Mouse (Mus musculus) intestine, embryonic 14.5 days (tissue): ENCODE data around the gene Hoxb5. TPM values are rescaled to one million over a fixed set of nuclear protein-coding genes. Genes with fewer than 3 reads are reported as not detected.
A peak's percentile ranks its signal among the peaks of the same experiment; 100 is the strongest.

ENCODE experiments used
- ATAC-seq: fragments of 200-750 bp; cut with Nextera tagmentation; replicated peaks from 2 replicates; pipeline ENCODE4 v1.8.0; 2017; ENCODE audit warnings: low read depth, moderate number of reproducible peaks, moderate TSS enrichment, moderate library complexity; ENCODE audit not compliant: low FRiP score, low TSS enrichment
- DNase-seq: peaks from one replicate; pipeline ENCODE4 v3.0.0-alpha.2; 2018; ENCODE audit warnings: low spot score
- H3K27ac ChIP-seq: fragments of 300-500 bp; sonication (generic); 2 replicates; pipeline ENCODE4 v1.5.1; 2014; ENCODE audit warnings: low read depth, mild to moderate bottlenecking, control low read depth
- H3K27me3 ChIP-seq: fragments of 300-500 bp; sonication (generic); replicated peaks from 2 replicates; pipeline ENCODE4 v1.6.1; 2014; ENCODE audit warnings: low read length, control low read depth; ENCODE audit not compliant: control insufficient read depth, insufficient read depth
- H3K36me3 ChIP-seq: fragments of 300-500 bp; sonication (generic); 2 replicates; pipeline ENCODE4 v1.6.1; 2014; ENCODE audit warnings: low read length, control low read depth; ENCODE audit not compliant: control insufficient read depth, insufficient read depth
- H3K4me1 ChIP-seq: fragments of 300-500 bp; sonication (generic); replicated peaks from 2 replicates; pipeline ENCODE4 v1.6.1; 2014; ENCODE audit warnings: low read length, control low read depth, mixed read lengths; ENCODE audit not compliant: control insufficient read depth, insufficient read depth
- H3K4me2 ChIP-seq: fragments of 300-500 bp; sonication (generic); 2 replicates; pipeline ENCODE4 v1.6.1; 2014; ENCODE audit warnings: low read length
- H3K4me3 ChIP-seq: fragments of 300-500 bp; sonication (generic); 2 replicates; pipeline ENCODE4 v1.5.1; 2014; ENCODE audit warnings: low read depth, low read length, control low read depth, mixed read lengths
- H3K9ac ChIP-seq: fragments of 300-500 bp; sonication (generic); 2 replicates; pipeline ENCODE4 v1.6.1; 2014; ENCODE audit warnings: mild to moderate bottlenecking, low read length
- H3K9me3 ChIP-seq: fragments of 300-500 bp; sonication (generic); 2 replicates; pipeline ENCODE4 v1.6.1; 2016; ENCODE audit warnings: low read length, control low read depth; ENCODE audit not compliant: control insufficient read depth
- WGBS: fragments of 180-500 bp; shearing (Covaris S2); extraction: QIAGEN DNeasy Blood & Tissue Kit; methylation state at CpG from one replicate; pipeline ENCODE4 v1.1.7; 2014; 5-methylcytosine and 5-hydroxymethylcytosine counted together
- polyA plus RNA-seq: library from polyadenylated mRNA; unstranded; fragments of >200 nt; fragmentation: Nextera tagmentation; extraction: Ambion mirVana; gene quantifications from 2 replicates; pipeline ENCODE4 v1.2.1, GENCODE M21; 2014

Gene Hoxb5
- polyA plus RNA-seq, 1 experiment from 2014 or later: 49.6 TPM

DNA sequence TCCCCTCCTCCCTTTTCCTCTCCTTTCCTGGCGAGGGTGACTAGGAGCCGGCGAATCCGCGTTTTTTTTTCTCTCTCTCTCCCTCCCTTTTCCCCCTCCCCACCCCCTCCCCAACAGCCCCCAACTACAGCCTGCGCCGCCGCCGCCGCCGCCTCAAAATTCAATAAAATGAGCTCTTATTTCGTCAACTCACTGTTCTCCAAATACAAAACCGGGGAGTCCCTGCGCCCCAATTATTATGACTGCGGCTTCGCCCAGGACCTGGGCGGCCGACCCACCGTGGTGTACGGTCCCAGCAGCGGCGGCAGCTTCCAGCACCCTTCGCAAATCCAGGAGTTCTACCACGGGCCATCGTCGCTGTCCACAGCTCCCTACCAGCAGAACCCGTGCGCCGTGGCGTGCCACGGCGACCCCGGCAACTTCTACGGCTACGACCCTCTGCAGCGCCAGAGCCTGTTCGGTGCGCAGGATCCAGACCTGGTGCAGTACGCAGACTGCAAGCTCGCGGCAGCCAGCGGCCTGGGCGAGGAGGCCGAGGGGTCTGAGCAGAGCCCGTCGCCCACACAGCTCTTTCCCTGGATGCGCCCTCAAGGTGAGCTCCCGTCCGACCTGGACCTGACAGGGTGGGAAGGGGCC, 20.2 kb upstream of the Hoxb5 start:
- Histone ChIP-seq H3K4me2 (peak overlapping the region; percentile 86), H3K27me3 (peaks cover 51% of the 10 kb centered on the region), H3K4me1 (peaks cover 9% of the 10 kb centered on the region), H3K36me3 (no peaks in the 10 kb centered on the region), H3K27ac (peak overlapping the region; percentile 93), H3K4me3 (peak overlapping the region; percentile 49), H3K9me3 (no peaks in the 10 kb centered on the region), H3K9ac (peak overlapping the region; percentile 82)
- WGBS: under 1% methylated on average over 46 of the region's 49 CpGs
- ATAC-seq (no peak), DNase-seq (peak; percentile 87)

DNA sequence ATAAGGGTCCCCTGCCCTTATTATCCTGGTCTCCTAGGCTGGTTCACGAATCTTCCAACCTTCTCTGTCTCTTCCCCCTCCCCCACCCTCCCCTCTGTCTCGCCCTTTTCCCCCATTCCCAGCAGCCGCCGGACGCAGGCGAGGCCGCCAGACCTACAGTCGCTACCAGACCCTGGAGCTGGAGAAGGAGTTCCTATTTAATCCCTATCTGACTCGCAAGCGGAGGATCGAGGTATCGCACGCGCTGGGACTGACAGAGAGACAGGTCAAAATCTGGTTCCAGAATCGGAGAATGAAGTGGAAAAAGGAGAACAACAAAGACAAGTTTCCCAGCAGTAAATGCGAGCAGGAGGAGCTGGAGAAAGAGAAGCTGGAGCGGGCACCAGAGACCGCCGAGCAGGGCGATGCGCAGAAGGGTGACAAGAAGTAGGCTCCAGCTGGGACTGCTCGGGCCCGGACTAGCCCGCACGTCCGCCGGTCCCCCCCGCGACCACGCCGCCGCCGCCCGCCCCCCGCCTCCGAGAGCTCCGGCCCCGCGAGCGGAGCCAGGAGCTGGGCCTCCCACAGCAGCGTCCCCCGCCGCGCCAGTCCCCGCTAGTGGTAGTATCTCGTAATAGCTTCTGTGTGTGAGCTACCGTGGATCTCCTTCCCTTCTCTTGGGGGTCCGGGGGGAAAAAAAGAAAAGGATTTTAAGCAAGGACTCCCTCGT, 18.9 kb upstream of the Hoxb5 start:
- peak overlapping the region; percentile 93 for H3K27ac ChIP-seq
- H3K4me2 ChIP-seq: peak overlapping the region; percentile 86
- no peak for DNase-seq
- peak overlapping the region; percentile 82 for H3K9ac ChIP-seq
- WGBS: under 1% methylated on average over 49 of the region's 49 CpGs
- peaks cover 50% of the 10 kb centered on the region for H3K27me3 ChIP-seq
- peaks cover 9% of the 10 kb centered on the region for H3K4me1 ChIP-seq
- peak overlapping the region; percentile 49 for H3K4me3 ChIP-seq
- ATAC-seq: no peak; the same call in 1 of the 2 replicates
- no peaks in the 10 kb centered on the region for H3K36me3 ChIP-seq
- H3K9me3 ChIP-seq: no peaks in the 10 kb centered on the region

GRCm38 (mm10) chr11:96284774-96285734, 18.1 kb upstream of the Hoxb5 start:
- H3K4me2 ChIP-seq: peak overlapping the region; percentile 86
- peaks cover 52% of the 10 kb centered on the region for H3K27me3 ChIP-seq
- DNase-seq (no peak), ATAC-seq (peak; percentile 78)
- peak overlapping the region; percentile 93 for H3K27ac ChIP-seq
- peaks cover 9% of the 10 kb centered on the region for H3K4me1 ChIP-seq
- peak overlapping the region; percentile 82 for H3K9ac ChIP-seq
- WGBS: under 1% methylated on average over 34 of the region's 37 CpGs
- no peaks in the 10 kb centered on the region for H3K36me3 ChIP-seq
- H3K4me3 ChIP-seq: peak overlapping the region; percentile 49
- no peaks in the 10 kb centered on the region for H3K9me3 ChIP-seq

DNA sequence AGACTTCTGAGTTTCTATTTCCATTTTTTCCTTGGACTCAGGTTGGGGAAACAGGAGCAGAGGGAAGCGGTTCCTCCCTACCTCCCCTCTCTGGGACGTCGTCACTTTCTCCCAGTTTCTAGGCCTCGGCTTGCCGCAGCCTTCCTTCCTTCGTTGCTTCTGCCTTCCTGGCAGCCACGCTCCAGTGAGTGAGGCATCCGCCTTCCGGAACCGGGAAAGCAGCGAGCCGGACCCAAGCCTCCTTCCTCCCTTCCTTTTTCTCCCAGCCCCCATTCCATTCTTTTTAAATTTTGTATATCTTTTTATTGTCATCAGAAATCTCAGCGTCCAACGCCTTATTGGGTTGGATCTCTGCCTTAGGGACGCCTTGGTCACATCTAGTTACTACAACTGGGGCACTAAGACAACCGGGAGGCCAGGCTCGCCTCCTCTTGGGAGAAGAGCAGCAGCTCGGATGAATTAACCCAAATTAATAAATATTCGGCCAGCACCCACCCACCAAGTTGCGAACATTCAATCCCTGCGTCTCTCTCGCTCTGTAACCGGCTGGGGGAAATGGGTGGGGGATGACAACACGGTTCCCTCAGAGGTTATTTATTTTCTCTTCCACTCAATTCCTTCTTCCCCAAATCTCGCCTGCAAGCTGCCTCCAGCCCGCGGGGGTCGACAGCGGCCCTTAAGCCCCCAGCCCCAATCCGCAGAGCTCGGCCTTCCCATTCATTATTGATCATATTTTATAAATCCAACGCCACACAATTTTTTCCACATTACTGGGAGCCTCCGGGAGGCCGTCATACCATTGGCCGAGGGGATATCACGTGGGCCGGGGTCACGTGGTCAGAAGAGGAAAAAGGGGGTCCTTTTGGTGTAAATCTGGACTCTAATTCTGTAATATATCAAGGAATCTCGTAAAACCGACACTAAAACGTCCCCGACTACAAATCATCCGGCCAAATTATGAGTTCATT, 17.1 kb upstream of the Hoxb5 start, which contains the start of gene Hoxb7:
Hoxb7 (plus strand) TSS at position 853 of the 968 bp plus-strand sequence.
- peak within 1 kb of the TSS; percentile 49 for H3K4me3 ChIP-seq
- H3K27ac ChIP-seq: peak within 1 kb of the TSS; percentile 93
- peak; percentile 36; the same call in 1 of the 2 replicates for ATAC-seq
- H3K9ac ChIP-seq: peak within 1 kb of the TSS; percentile 82
- peaks cover 10% of the 10 kb centered on the region for H3K4me1 ChIP-seq
- H3K36me3 ChIP-seq: no peaks in the 10 kb centered on the region
- H3K27me3 ChIP-seq: peaks cover 54% of the 10 kb centered on the region
- H3K4me2 ChIP-seq: peak within 1 kb of the TSS; percentile 86
- no peak for DNase-seq
- under 1% methylated on average over 42 of the region's 43 CpGs for WGBS
- no peaks in the 10 kb centered on the region for H3K9me3 ChIP-seq

- no peak for DNase-seq
- no peak for ATAC-seq
- no peaks in the 10 kb centered on the region for H3K9me3 ChIP-seq
Observed at GRCm38 (mm10) chr11:96286739-96287385, 16.3 kb upstream of the Hoxb5 start.

DNA sequence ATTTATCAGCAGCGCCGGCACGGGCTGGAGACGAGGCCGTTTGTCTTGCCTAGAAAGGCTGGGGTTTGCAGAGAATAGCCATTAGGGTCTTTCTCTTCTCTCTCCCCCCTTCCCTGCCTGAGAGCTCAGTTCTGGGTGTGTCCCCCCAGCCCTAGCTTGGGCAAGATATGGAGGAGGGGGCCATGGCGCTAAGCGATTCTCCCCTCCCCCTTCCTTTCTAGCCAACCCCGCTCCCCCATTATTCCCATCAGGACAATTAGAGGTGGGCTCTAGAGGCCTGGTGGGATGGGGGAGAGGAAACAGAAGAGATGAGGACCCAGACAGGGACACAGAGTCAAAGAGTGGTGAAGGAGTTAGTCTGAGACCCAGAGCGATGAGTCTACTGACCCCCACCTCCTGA, 15.7 kb upstream of the Hoxb5 start:
- Histone ChIP-seq H3K4me1 (peaks cover 15% of the 10 kb centered on the region), H3K4me3 (peak overlapping the region; percentile 49), H3K27me3 (peaks cover 54% of the 10 kb centered on the region), H3K27ac (peak overlapping the region; percentile 93), H3K9ac (peak overlapping the region; percentile 82), H3K9me3 (no peaks in the 10 kb centered on the region), H3K36me3 (no peaks in the 10 kb centered on the region), H3K4me2 (peak overlapping the region; percentile 86)
- 6% methylated on average over 9 of the region's 9 CpGs for WGBS
- ATAC-seq: no peak
- no peak for DNase-seq

More at GRCm38 (mm10) chr11:96286739-96287385, 16.3 kb upstream of the Hoxb5 start:
- Histone ChIP-seq H3K27me3 (peaks cover 51% of the 10 kb centered on the region), H3K4me1 (peaks cover 15% of the 10 kb centered on the region), H3K9ac (peak overlapping the region; percentile 82), H3K36me3 (no peaks in the 10 kb centered on the region), H3K4me2 (peak overlapping the region; percentile 86), H3K4me3 (peak overlapping the region; percentile 49), H3K27ac (peak overlapping the region; percentile 93)
- WGBS: under 1% methylated on average over 55 of the region's 55 CpGs

DNA sequence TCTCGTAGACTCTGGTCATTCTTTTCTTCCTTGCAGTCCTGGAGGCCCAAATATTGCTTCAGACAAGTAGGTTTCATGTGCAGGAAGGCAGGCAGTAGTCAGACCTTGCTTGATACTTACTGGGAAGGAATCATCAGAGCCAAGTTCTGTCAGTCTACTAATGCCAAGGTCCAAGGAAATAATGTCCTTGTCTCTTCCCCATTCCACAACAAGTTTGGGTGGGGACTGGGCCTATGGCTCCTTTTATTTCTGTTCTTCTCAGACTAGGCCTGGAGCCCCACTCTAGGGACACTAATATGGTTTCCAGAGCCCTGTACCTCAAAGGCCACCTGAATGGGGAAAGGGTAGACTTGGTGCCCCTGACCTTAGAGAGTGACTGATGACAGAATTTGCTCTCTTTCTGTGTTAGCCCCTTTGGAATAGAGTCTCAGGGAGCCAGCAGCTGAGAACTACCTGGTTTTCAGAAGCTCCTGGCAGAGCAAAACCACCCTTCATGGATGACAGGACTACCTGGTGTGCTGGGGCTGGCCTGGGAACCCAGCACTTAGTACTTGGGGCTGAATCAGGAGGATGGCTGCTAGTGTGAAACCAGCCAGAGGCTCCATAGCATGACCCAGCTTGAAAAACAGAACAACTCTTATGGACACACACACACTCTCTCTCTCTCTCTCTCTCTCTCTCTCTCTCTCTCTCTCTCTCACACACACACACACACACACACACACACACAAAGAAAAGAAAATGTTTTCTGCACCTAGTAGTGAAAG, 14.5 kb upstream of the Hoxb5 start:
- peaks cover 64% of the 10 kb centered on the region for H3K27me3 ChIP-seq
- 50% methylated on average over 1 of the region's 1 CpGs for WGBS
- H3K27ac ChIP-seq: no peak overlapping the region
- no peaks in the 10 kb centered on the region for H3K9me3 ChIP-seq
- no peak overlapping the region for H3K4me3 ChIP-seq
- DNase-seq (no peak), ATAC-seq (no peak)
- no peak overlapping the region for H3K4me2 ChIP-seq
- H3K4me1 ChIP-seq: peaks cover 15% of the 10 kb centered on the region
- no peaks in the 10 kb centered on the region for H3K36me3 ChIP-seq
- no peak overlapping the region for H3K9ac ChIP-seq
